Mouse (Mus musculus) v-Abl transformed pro-B cells (cell line): ENCODE data around the gene Fam183b.
"Not testable (repeated sequence)": the region's sequence is repeated elsewhere in the genome, so short reads cannot be mapped to it uniquely, and the experiment has no call there.

Experiments
- in situ Hi-C, 2 experiments: fragments of 400-800 bp; cut with MboI; formaldehyde crosslinking; loops; one replicate each; pipeline ENCODE4 v1.15.1; 2025; ENCODE audit not compliant: unreplicated experiment in 2 of 2

Fam183b gene

GRCm38 (mm10) chr11:58801558-58802228 is at the start of gene Fam183b:
Gene Fam183b (minus strand): TSS chr11:58801960.
- in situ Hi-C loops: no loop called here

DNA sequence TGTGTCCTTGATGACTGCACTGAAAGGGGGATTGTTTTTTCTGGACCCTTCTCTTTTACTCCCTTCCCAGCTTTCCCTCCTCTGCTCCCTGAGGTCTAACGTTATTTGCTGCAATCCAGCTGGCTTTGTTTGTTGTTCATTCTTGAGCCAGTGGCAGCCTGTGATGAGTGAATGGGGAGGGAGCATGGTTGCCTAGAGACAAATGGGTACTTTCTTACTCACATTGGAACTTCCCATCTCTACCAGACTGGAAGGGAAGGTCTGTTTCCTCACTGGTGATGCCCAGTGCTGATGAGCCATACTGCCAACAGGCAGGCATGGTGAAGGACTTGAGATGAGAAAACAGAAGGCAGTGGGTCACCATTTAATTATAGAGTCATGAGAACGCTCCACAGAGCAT is 48.0 kb upstream of the Fam183b start:
- in situ Hi-C loops: no loop called here

DNA sequence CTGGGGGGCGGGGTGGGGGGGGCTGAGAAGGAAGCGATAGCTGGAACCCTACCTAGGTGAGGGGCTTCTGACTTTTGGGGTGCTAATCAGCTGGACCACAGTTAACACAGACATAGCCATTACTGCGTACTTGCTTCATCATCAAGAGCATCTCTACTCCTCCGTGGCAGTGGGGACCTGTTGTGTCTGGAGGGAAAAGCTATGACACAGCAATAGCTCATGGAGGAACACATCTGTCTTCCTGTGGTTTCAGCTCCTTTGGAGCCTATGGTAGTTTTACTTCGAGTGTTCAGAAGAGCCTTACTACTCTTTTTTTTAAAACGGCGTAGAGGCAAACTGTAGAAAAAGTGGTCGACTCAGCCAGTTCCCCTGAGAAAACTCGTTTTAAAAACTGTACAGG is 45.9 kb upstream of the Fam183b start:
- in situ Hi-C loops: no loop called here

DNA sequence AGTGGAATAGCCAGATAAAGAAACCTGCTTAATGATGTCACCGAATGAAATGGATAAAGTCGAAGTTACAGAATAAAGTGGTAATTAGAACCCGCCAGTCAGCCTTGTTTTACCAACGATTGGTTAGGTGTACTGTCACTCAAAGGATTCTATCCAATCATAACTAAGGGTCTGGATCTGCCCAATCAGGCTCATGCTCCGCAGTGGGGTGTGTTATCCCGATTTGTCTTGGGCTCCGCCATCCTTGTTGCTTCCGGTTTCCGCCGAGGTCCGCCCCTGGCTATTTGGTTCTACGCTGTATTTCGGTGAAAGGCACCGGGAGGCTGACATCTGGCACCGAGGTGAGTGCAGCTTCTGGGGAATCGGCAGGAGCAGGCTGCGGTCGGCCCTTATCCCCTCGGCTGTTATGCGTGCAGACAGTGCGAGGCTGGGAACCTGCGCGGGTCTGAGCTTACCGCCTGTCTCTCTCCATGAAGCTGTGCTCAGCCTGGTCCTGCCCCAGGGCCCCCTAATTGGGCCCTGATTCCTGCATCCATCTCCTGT is 45.2 kb upstream of the Fam183b start, which contains the start of gene Gm12258:
Gene Gm12258 (plus strand): TSS at position 240 of the 543 bp plus-strand sequence.
- in situ Hi-C loops: no loop called here

- in situ Hi-C loops: not testable (repeated sequence)
Observed at GRCm38 (mm10) chr11:58838951-58839350, 37.2 kb upstream of the Fam183b start, which contains the start of gene Olfr311. Gene Olfr311 (plus strand): TSS chr11:58839251.

- in situ Hi-C loops: not testable (repeated sequence)
Observed at GRCm38 (mm10) chr11:58832541-58832940, 30.8 kb upstream of the Fam183b start.

GRCm38 (mm10) chr11:58829764-58830163 is 28.0 kb upstream of the Fam183b start:
- in situ Hi-C loops: no loop called here

- in situ Hi-C loops: not testable (repeated sequence)
Observed at GRCm38 (mm10) chr11:58828937-58829336, 27.2 kb upstream of the Fam183b start, which contains the start of gene Olfr312. Gene Olfr312 (plus strand): TSS chr11:58829237.

GRCm38 (mm10) chr11:58815676-58816075 is 13.9 kb upstream of the Fam183b start:
- in situ Hi-C loops: no loop called here

- in situ Hi-C loops: not testable (repeated sequence)
Observed at GRCm38 (mm10) chr11:58814700-58815099, 12.9 kb upstream of the Fam183b start, which contains the start of gene Olfr313. Gene Olfr313 (plus strand): TSS chr11:58815000.

DNA sequence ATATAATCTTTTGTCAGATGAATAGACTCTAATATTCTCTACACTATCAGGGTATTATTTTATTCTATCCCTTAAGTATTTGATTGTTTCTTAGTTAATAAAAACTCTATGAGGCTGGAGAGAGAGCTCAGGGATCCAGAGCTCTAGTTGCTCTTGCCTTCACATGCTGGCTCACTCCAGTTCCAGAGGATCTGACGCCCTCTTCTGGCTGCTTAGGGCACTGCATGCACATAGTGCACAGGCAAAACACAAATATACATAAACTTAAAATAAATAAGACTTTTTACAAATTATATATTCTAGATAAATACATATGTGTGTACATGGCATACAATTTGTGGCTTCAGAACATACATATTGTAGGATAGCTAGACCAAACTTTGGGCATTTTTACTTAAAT is 10.2 kb upstream of the Fam183b start:
- in situ Hi-C loops: no loop called here

DNA sequence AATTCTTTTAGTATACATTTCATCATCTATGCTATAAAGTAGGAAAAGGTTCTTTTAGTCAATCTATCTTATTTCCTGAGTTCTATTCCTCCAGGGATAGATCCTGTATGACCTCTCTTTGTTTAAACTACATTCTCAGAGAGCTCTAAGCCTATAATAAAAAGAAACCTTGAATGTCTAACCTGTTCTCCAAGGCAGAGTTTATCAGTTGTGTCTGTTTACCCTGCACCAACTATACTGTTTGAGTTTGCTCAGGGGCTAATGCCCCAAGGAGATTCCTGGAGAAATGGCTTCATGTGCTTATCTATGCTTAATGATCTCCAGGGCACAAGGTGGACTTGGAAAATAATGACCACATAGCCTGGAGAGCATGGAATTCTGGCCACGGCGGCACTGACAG is 2.6 kb upstream of the Fam183b start:
- in situ Hi-C loops: no loop called here

DNA sequence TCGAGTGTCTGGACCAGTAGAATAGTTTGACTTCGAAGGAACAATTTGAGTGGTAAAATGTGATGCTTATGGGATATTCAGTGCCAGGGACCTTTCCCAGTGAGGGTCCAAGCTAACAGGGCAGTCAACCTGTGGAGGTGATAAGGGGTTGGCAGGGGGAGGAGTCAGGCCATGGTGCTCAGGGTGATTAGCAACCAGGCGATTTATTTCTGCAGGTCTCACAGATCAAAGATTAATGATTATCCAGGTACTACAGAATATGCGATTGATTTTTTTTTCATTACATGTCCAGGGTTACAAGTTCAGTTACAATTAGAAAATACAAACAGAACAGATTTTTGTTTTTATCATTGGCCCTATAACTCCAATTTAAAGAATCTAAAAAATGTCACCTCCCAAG is 2.1 kb upstream of the Fam183b start:
- in situ Hi-C loops: no loop called here

DNA sequence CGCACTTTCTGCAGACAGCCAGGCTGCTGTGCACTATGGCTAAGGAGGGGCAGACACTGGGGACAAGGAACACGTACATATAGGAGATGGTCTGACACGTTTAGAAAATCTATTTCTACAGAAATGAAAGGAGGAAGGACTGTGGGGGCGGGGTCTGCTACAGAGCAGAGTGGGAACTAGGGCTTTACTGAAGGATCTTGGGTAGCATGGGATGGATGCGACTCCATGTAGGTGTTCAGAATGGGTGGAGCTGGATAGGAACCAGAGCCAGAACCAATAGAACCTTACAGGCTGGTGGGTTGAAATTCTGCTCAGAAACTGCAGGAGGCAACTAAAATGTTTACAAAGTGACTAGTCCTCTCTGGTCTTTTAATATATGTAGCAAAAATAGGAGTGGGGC is 2.0 kb downstream of the Fam183b start:
- in situ Hi-C loops: no loop called here

DNA sequence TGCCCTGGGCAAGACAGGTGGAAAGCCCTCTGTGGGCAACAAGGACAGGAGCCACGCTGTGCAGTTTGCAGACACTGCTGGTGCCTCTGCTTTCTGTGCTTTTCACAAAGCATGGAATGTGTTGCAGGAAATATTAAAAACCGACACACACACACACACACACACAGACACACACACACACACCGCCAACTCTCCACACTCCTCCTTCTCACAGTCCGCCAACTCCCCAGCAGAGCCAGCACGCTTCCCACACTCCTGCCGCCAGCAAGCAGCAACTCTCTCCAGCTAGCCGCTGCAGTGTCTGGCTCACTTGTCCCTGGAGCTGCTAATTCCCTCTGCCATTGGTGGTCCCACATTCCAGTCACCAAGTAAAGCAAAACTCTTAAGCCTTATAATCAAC is 4.9 kb downstream of the Fam183b start:
- in situ Hi-C loops: no loop called here

- in situ Hi-C loops: no loop called here
Observed at GRCm38 (mm10) chr11:58795856-58796255, 5.9 kb downstream of the Fam183b start.

- in situ Hi-C loops: no loop called here
Observed at GRCm38 (mm10) chr11:58790646-58791045, 11.1 kb downstream of the Fam183b start.

DNA sequence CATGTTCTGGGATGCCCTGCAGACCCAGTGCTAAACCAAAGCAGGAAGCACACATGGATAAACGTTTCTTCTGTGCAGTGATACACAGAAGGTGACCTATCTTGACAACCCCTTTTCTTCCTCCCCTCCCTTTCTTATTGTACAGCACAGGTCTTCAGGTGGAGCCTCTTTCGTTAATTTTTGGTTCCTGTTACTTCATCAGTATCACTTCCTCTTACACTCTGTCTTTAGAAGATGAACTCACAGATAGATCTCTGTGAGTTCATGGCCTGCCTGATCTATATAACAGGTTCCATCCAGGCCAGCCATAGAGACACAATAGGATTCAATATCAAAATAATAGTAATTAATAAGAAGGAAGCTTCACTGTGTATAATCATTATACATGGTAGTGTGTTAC is 11.7 kb downstream of the Fam183b start:
- in situ Hi-C loops: no loop called here

DNA sequence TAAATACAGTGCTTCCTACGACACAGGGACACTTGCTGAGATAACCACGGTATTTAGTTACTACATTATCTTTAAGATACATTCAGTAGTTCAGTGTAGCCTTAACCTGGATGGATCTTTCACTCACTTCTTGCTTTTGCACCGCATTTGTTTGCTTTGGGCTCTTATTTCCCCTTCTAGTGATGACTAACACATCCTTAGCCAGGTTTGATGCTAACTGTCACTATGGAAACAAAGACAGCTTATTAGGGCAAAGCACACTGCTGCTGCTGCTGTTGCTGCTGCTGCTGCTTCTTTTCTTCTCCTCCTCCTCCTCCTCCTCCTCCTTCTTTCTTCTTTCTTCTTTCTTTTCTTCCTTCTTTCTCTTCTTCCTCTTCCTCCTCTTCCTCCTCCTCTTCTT is 12.2 kb downstream of the Fam183b start:
- in situ Hi-C loops: no loop called here

- in situ Hi-C loops: no loop called here
Observed at GRCm38 (mm10) chr11:58788346-58788745, 13.4 kb downstream of the Fam183b start.

DNA sequence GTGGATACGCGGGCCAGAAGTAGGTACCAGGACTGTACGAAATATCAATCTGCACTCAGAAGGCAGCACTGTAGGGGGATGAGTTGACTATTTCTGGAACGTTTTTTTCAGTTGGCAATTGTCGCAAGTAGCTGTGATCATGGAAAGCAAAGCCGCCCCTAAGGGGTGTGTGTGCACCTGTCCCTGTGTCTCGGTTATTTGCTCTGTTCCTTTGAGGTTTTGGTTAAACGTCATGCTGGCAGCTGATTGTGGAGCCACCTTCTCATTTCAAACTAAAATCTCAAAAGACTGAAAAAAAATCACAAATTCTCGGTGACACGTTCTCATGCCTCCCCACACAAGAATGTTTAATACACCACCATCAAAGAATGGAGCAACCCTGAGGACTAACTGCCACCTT is 14.1 kb downstream of the Fam183b start:
- in situ Hi-C loops: no loop called here

DNA sequence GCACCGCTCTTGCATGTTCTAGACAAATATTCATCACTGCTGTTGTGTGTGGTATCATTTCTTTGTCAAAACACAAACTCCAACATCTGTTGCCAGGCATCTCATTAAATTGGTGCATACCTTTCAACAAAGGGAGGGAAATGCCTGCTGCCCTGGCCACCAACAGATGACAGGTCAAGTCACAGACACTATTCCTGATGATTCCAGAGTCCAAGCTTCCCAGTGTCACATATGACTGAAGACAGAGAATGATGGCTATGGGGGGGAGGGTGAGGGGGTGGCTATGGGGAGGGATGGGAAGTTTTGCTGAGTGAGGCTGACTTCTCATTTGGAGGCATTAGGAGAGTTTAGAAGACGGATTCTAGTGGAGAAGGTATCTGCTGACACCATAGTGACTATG is 17.6 kb downstream of the Fam183b start:
- in situ Hi-C loops: no loop called here
